Mouse (Mus musculus) erythroblast, embryonic 14.5 days (primary cell): ENCODE measurements at regions not wholly inside any gene's neighbourhood (a gene's known extent, or its start where the extent isn't known, plus 50 kb on each side); places are given as distances from the start of the nearest gene placed in this dataset.

Source experiments
- GATA1 ChIP-seq: IDR thresholded peaks from 2 replicates; pipeline ENCODE4 v1.6.1; 2012; ENCODE audit warnings: low read length, inconsistent platforms, mixed read lengths
- TAL1 ChIP-seq: IDR thresholded peaks from 3 replicates; pipeline ENCODE4 v1.6.1; 2012; ENCODE audit warnings: low read length, inconsistent platforms, mixed read lengths

DNA sequence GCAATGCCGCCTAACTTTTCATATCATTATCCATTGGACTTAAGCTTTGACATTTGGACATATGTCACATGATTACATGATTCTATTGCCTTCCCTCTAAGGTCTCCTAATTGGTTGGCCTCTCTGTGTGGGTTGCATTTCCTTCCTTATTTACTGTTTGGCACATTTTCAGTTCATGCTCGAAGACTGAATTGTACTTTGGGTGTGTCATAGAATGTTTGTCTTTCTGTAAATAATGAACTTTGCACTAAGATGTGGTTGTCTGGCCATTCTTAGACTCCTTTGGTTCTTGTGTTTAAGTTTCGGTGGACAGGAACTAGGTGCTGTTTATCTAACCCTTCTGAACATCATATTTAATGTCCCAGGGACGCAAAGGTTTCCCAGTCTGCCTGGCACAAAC, 272.7 kb upstream of the Pabpc6 start:
- TF ChIP-seq TAL1 (no peak), GATA1 (no peak)
